Mouse (Mus musculus): ENCODE data around the gene Cmbl.
A peak's percentile ranks its signal among the peaks of the same experiment; 100 is the strongest.

Cmbl gene

GRCm38 (mm10) chr15:31565184-31565583 is at the start of gene Cmbl:
TSS of gene Cmbl (plus strand) at chr15:31565389.
- DNase-seq (ENCODE audit: low spot score): no peak

- DNase-seq (ENCODE audit: low spot score): no peak
These were observed 48.0 kb upstream of the Cmbl start for GRCm38 (mm10) chr15:31517186-31517585.

- no peak for DNase-seq (ENCODE audit: low spot score)
These were observed 46.8 kb upstream of the Cmbl start for GRCm38 (mm10) chr15:31518371-31518770.

- DNase-seq (ENCODE audit: low spot score): no peak
These were observed 46.2 kb upstream of the Cmbl start for GRCm38 (mm10) chr15:31519000-31519399.

- DNase-seq (ENCODE audit: low spot score): no peak
These were observed 38.7 kb upstream of the Cmbl start for GRCm38 (mm10) chr15:31526463-31526862.

- no peak for DNase-seq (ENCODE audit: low spot score)
These were observed 36.7 kb upstream of the Cmbl start for GRCm38 (mm10) chr15:31528477-31528876.

- no peak for DNase-seq (ENCODE audit: low spot score)
These were observed 36.1 kb upstream of the Cmbl start for GRCm38 (mm10) chr15:31529103-31529502.

- peak; percentile 37 for DNase-seq (ENCODE audit: low spot score)
These were observed 35.2 kb upstream of the Cmbl start for GRCm38 (mm10) chr15:31529811-31530658.

- DNase-seq (ENCODE audit: low spot score): peak; percentile 91
These were observed 34.3 kb upstream of the Cmbl start, which contains the start of gene March6 for GRCm38 (mm10) chr15:31530659-31531445. TSS of gene March6 (minus strand) at chr15:31531053.

- DNase-seq (ENCODE audit: low spot score): peak; percentile 18
These were observed 33.5 kb upstream of the Cmbl start for GRCm38 (mm10) chr15:31531446-31532330.

GRCm38 (mm10) chr15:31532331-31533021 is 32.7 kb upstream of the Cmbl start:
- DNase-seq (ENCODE audit: low spot score): no peak

GRCm38 (mm10) chr15:31533529-31533928 is 31.7 kb upstream of the Cmbl start:
- no peak for DNase-seq (ENCODE audit: low spot score)

- no peak for DNase-seq (ENCODE audit: low spot score)
These were observed 30.5 kb upstream of the Cmbl start for GRCm38 (mm10) chr15:31534421-31535258.

GRCm38 (mm10) chr15:31535259-31535855 is 29.8 kb upstream of the Cmbl start:
- DNase-seq (ENCODE audit: low spot score): no peak

- DNase-seq (ENCODE audit: low spot score): no peak
These were observed 29.0 kb upstream of the Cmbl start for GRCm38 (mm10) chr15:31536051-31536737.

- no peak for DNase-seq (ENCODE audit: low spot score)
These were observed 27.5 kb upstream of the Cmbl start for GRCm38 (mm10) chr15:31537706-31538105.

GRCm38 (mm10) chr15:31538346-31538745 is 26.8 kb upstream of the Cmbl start:
- DNase-seq (ENCODE audit: low spot score): no peak

GRCm38 (mm10) chr15:31539643-31540512 is 25.3 kb upstream of the Cmbl start:
- DNase-seq (ENCODE audit: low spot score): no peak

- no peak for DNase-seq (ENCODE audit: low spot score)
These were observed 24.7 kb upstream of the Cmbl start for GRCm38 (mm10) chr15:31540513-31540802.

Measured in T-cell, adult 2 months (primary cell).